Mouse (Mus musculus): ENCODE data around the gene Hebp2. TPM values are rescaled to one million over a fixed set of nuclear protein-coding genes. Genes with fewer than 3 reads are reported as not detected.

Gene Hebp2
- polyA plus RNA-seq, 1 experiment from 2014 or later, result 25.1 TPM

DNA sequence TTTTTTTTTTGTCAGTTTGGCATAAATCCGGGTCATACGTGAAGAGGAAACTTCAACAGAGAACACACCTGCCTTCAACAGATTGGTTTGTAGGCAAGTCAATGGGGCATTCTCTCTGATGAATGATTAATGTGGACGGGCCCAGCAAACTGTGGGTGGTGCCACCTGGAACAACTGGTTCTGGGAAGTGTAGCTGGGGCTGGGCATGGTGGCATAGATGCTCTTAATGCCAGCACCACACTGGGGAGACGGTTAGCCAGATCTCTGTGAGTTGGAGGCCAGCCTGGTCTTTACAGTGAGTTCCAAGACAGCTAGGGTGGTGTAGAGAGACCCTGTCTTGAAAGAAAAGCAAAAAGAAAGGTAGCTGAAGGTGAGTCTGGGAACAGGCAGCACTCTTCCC, 1.5 kb upstream of the Hebp2 start:
- Histone ChIP-seq H3K36me3 (ENCODE audit: control insufficient read depth, insufficient read depth, low read length) (no peaks in the 10 kb centered on the region), H3K4me2 (ENCODE audit: low read depth, low read length) (no peak overlapping the region), H3K4me3 (ENCODE audit: low read depth, low read length) (no peak overlapping the region), H3K27me3 (replicated peaks; ENCODE audit: control insufficient read depth, insufficient read depth, low read length) (no peaks in the 10 kb centered on the region), H3K27ac (replicated peaks; ENCODE audit: low read depth, low read length) (no peak overlapping the region), H3K9me3 (ENCODE audit: control insufficient read depth, low read length) (no peaks in the 10 kb centered on the region), H3K4me1 (ENCODE audit: control insufficient read depth, insufficient read depth, low read length) (0 out of 2 replicates have a peak, but pooled peaks cover 4% of the 10 kb centered on the region), H3K9ac (ENCODE audit: low read depth, low read length) (no peak overlapping the region)
- DNase-seq (ENCODE audit: low spot score) (no peak), ATAC-seq (ENCODE audit: low read depth) (no peak)
- 84% methylated on average over 4 of the region's 4 CpGs for WGBS

DNA sequence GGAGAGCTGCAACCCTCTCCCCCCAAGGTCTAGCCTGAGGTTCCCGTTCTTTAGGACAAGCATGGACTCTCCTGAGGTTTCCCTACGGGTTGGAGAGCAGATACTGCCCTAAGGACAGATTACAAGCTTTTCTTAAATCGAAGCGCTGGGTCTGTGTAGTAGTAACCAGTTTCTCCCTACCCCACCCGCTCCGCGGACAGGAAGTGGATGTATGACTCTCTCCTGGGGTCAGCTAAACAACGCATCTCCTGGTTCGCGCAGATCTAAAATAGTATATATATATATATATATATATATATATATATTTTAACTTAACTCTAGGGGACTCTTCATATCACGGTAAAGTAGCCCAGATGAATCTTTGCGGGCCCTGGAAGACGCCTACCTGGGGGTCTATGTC, 567 bp downstream of the Hebp2 start:
- Histone ChIP-seq H3K4me3 (ENCODE audit: low read depth, low read length) (peak overlapping the region; percentile 64), H3K27me3 (replicated peaks; ENCODE audit: control insufficient read depth, insufficient read depth, low read length) (no peaks in the 10 kb centered on the region), H3K4me1 (ENCODE audit: control insufficient read depth, insufficient read depth, low read length) (0 out of 2 replicates have a peak, but pooled peaks cover 4% of the 10 kb centered on the region), H3K27ac (replicated peaks; ENCODE audit: low read depth, low read length) (no peak overlapping the region), H3K9me3 (ENCODE audit: control insufficient read depth, low read length) (no peaks in the 10 kb centered on the region), H3K36me3 (ENCODE audit: control insufficient read depth, insufficient read depth, low read length) (no peaks in the 10 kb centered on the region), H3K9ac (ENCODE audit: low read depth, low read length) (peak overlapping the region; percentile 83), H3K4me2 (ENCODE audit: low read depth, low read length) (peak overlapping the region; percentile 84)
- ATAC-seq (ENCODE audit: low read depth), result no peak
- 6% methylated on average over 13 of the region's 13 CpGs for WGBS
- no peak for DNase-seq (ENCODE audit: low spot score)

DNA sequence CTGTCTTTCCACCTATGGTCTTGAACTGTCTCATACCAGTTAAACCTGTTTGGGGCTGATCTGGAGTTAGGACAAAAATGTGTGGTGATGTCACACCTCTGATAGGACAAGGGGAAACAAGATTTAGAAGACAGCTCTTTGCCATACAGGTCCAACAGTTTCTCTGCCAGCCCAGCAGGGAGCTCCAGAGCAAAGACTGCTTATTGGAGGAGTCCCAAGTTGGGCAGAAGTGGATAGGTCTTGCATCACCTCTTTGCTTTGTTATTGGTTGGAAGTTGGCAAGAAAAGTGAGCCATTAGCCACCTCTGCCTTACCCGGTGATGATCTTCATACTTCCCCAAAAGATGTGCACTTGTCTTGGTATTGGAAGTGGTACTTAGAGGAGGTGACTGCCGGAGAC, 9.0 kb downstream of the Hebp2 start:
- Histone ChIP-seq H3K27me3 (replicated peaks; ENCODE audit: control insufficient read depth, insufficient read depth, low read length) (no peaks in the 10 kb centered on the region), H3K4me2 (ENCODE audit: low read depth, low read length) (no peak overlapping the region), H3K9ac (ENCODE audit: low read depth, low read length) (no peak overlapping the region), H3K27ac (replicated peaks; ENCODE audit: low read depth, low read length) (no peak overlapping the region), H3K4me1 (ENCODE audit: control insufficient read depth, insufficient read depth, low read length) (no peaks in the 10 kb centered on the region), H3K4me3 (ENCODE audit: low read depth, low read length) (no peak overlapping the region), H3K9me3 (ENCODE audit: control insufficient read depth, low read length) (no peaks in the 10 kb centered on the region), H3K36me3 (ENCODE audit: control insufficient read depth, insufficient read depth, low read length) (peaks cover 23% of the 10 kb centered on the region)
- ATAC-seq (ENCODE audit: low read depth) (peak; percentile 36; the same call in 1 of the 2 replicates), DNase-seq (ENCODE audit: low spot score) (no peak)
- WGBS, result 100% methylated on average over 2 of the region's 2 CpGs

DNA sequence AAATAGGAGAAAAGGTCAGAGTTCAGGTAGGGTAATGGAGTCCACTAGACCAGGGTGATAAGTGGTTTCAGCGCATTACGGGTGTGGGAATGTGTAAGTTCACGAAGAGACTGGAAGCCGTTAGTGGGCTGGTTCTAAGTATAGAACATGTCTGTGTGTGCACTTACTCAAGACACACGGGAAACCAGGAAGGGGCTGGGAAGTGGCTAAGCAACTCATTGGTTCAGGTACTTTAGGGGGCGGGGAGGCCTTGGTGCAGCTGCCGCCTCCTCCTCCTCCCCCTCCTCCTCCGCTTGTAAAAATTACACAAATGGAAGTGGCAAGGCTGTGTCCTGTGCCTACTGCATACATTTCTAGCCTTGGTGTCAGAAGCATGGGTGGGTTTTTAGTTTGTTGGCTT, 13.6 kb downstream of the Hebp2 start:
- H3K27ac ChIP-seq (replicated peaks; ENCODE audit: low read depth, low read length), result no peak overlapping the region
- no peak overlapping the region for H3K4me2 ChIP-seq (ENCODE audit: low read depth, low read length)
- no peaks in the 10 kb centered on the region for H3K9me3 ChIP-seq (ENCODE audit: control insufficient read depth, low read length)
- DNase-seq (ENCODE audit: low spot score), result peak; percentile 35
- H3K4me3 ChIP-seq (ENCODE audit: low read depth, low read length), result no peak overlapping the region
- H3K36me3 ChIP-seq (ENCODE audit: control insufficient read depth, insufficient read depth, low read length), result peaks cover 35% of the 10 kb centered on the region
- ATAC-seq (ENCODE audit: low read depth), result no peak
- 58% methylated on average over 8 of the region's 8 CpGs for WGBS
- no peaks in the 10 kb centered on the region for H3K4me1 ChIP-seq (ENCODE audit: control insufficient read depth, insufficient read depth, low read length)
- H3K27me3 ChIP-seq (replicated peaks; ENCODE audit: control insufficient read depth, insufficient read depth, low read length), result no peaks in the 10 kb centered on the region
- H3K9ac ChIP-seq (ENCODE audit: low read depth, low read length), result no peak overlapping the region

DNA sequence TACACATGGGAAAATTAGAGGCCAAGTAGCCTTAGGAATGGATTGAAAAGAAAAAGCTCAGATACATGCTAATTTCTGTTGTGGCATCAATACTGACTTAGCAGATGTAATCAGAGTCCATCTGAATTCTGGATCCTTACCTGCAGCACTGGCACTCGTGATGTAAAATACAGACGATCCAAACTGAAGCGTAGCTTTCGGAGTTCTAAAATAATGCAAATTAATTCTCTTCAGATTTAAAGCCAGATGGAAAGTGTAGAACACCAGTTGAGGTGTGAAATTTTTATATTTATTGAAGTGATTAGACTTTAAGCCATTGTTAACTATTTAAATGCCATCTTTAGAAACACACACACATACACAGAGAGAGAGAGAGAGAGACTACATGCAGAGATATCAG, 15.7 kb downstream of the Hebp2 start:
- DNase-seq (ENCODE audit: low spot score), result no peak
- no peaks in the 10 kb centered on the region for H3K9me3 ChIP-seq (ENCODE audit: control insufficient read depth, low read length)
- no peaks in the 10 kb centered on the region for H3K27me3 ChIP-seq (replicated peaks; ENCODE audit: control insufficient read depth, insufficient read depth, low read length)
- no peak overlapping the region for H3K4me3 ChIP-seq (ENCODE audit: low read depth, low read length)
- H3K27ac ChIP-seq (replicated peaks; ENCODE audit: low read depth, low read length), result no peak overlapping the region
- WGBS, result 79% methylated on average over 4 of the region's 4 CpGs
- peaks cover 26% of the 10 kb centered on the region for H3K36me3 ChIP-seq (ENCODE audit: control insufficient read depth, insufficient read depth, low read length)
- H3K9ac ChIP-seq (ENCODE audit: low read depth, low read length), result no peak overlapping the region
- H3K4me2 ChIP-seq (ENCODE audit: low read depth, low read length), result no peak overlapping the region
- ATAC-seq (ENCODE audit: low read depth), result no peak
- peaks cover 6% of the 10 kb centered on the region; the same call in 1 of the 2 replicates for H3K4me1 ChIP-seq (ENCODE audit: control insufficient read depth, insufficient read depth, low read length)

DNA sequence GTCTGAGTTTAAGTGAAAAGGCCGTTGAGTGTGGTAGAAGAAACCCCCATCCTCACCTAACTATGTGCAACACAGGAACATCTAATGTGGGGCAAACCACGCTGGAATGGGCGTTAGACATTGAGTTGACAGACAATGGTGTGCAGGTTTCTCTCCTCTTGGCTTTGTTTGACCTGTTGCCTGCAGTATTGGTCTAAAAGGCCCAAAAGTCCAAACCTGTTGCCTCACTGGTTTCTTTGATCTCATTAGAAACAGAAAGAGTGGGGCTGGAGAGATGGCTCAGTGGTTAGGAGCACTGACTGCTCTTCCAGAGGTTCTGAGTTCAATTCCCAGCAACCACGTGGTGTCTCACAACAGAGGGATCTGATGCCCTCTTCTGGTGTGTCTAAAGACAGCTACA, 16.7 kb downstream of the Hebp2 start:
- H3K9ac ChIP-seq (ENCODE audit: low read depth, low read length), result no peak overlapping the region
- H3K4me3 ChIP-seq (ENCODE audit: low read depth, low read length), result no peak overlapping the region
- ATAC-seq (ENCODE audit: low read depth) (no peak), DNase-seq (ENCODE audit: low spot score) (no peak)
- WGBS, result 81% methylated on average over 4 of the region's 4 CpGs
- H3K9me3 ChIP-seq (ENCODE audit: control insufficient read depth, low read length), result no peaks in the 10 kb centered on the region
- H3K27me3 ChIP-seq (replicated peaks; ENCODE audit: control insufficient read depth, insufficient read depth, low read length), result no peaks in the 10 kb centered on the region
- peaks cover 6% of the 10 kb centered on the region; the same call in 1 of the 2 replicates for H3K4me1 ChIP-seq (ENCODE audit: control insufficient read depth, insufficient read depth, low read length)
- peaks cover 30% of the 10 kb centered on the region for H3K36me3 ChIP-seq (ENCODE audit: control insufficient read depth, insufficient read depth, low read length)
- no peak overlapping the region for H3K4me2 ChIP-seq (ENCODE audit: low read depth, low read length)
- H3K27ac ChIP-seq (replicated peaks; ENCODE audit: low read depth, low read length), result no peak overlapping the region

DNA sequence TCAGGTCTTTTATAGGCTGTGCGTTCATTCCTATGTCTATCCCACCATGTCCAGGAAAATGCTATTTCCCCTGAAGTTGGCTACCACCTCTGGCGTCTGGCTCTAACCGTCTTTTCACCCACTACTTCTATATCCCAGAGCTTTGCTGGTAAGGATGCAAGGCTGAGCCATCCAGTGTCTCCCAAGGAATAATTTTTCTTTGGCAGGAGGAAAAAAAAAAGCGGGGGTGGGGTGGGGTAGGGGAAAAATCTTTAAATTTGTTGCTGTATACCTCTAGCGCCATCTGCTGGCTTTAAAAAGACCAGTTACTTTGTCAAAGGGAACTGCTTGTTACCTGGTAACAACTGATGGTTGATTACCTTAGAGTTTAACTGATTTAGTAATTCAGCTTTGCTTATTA, 17.4 kb downstream of the Hebp2 start:
- Histone ChIP-seq H3K4me2 (ENCODE audit: low read depth, low read length) (no peak overlapping the region), H3K36me3 (ENCODE audit: control insufficient read depth, insufficient read depth, low read length) (peaks cover 37% of the 10 kb centered on the region), H3K27me3 (replicated peaks; ENCODE audit: control insufficient read depth, insufficient read depth, low read length) (no peaks in the 10 kb centered on the region), H3K9ac (ENCODE audit: low read depth, low read length) (no peak overlapping the region), H3K4me1 (ENCODE audit: control insufficient read depth, insufficient read depth, low read length) (peaks cover 6% of the 10 kb centered on the region; the same call in 1 of the 2 replicates), H3K4me3 (ENCODE audit: low read depth, low read length) (no peak overlapping the region), H3K9me3 (ENCODE audit: control insufficient read depth, low read length) (no peaks in the 10 kb centered on the region), H3K27ac (replicated peaks; ENCODE audit: low read depth, low read length) (no peak overlapping the region)
- DNase-seq (ENCODE audit: low spot score), result peak; percentile 76
- no peak for ATAC-seq (ENCODE audit: low read depth)
- 50% methylated on average over 5 of the region's 5 CpGs for WGBS

DNA sequence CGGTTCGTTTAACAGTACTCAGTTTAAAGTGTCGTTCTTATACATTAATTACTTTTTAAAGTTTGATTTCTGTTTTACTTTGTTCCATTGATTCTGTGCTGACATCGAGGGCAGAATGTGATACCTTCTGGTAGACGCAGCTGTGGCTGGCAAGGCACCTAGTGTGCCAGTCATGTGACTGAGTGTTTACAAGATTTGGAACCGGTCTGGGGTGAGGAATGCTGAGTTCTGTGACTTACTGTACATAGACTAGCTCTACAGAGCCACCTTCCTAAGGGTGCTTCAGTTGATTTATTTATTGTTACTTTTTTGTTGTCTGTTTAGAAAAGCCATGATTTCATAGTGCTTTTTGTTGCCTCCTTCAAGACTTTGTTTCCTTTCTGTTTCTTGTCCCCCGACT, 18.1 kb downstream of the Hebp2 start:
- ATAC-seq (ENCODE audit: low read depth), result peak; percentile 50; the same call in 1 of the 2 replicates
- peak; percentile 36 for DNase-seq (ENCODE audit: low spot score)
- Histone ChIP-seq H3K27me3 (replicated peaks; ENCODE audit: control insufficient read depth, insufficient read depth, low read length) (no peaks in the 10 kb centered on the region), H3K4me3 (ENCODE audit: low read depth, low read length) (no peak overlapping the region), H3K9me3 (ENCODE audit: control insufficient read depth, low read length) (no peaks in the 10 kb centered on the region), H3K4me2 (ENCODE audit: low read depth, low read length) (no peak overlapping the region), H3K9ac (ENCODE audit: low read depth, low read length) (no peak overlapping the region), H3K27ac (replicated peaks; ENCODE audit: low read depth, low read length) (no peak overlapping the region), H3K4me1 (ENCODE audit: control insufficient read depth, insufficient read depth, low read length) (peaks cover 6% of the 10 kb centered on the region; the same call in 1 of the 2 replicates), H3K36me3 (ENCODE audit: control insufficient read depth, insufficient read depth, low read length) (peaks cover 38% of the 10 kb centered on the region)
- 62% methylated on average over 7 of the region's 7 CpGs for WGBS

All from embryonic facial prominence, embryonic 14.5 days (tissue).